Mouse (Mus musculus): ENCODE data around the gene Armc6. TPM values are rescaled to one million over a fixed set of nuclear protein-coding genes. Genes with fewer than 3 reads are reported as not detected.

Armc6 gene
- total RNA-seq, 2 experiments from 2014 or later = 40.8 to 43.1 TPM

DNA sequence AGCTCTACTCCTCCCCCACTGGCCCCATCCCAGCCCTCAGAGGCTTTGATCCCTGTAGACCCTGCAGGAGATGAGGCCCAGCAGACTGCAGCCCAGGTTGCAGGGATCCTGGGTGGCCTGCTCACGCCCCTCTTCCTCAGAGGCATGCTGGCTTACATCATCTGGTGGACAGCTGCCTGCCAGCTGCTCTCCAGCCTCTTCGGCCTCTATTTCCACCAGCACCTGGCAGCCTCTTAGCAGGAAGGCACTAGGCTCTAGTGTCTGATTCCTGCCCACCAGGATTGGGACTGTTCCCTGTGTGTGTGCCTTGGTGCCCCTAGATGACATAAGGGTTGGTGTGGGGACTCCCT is 52.4 kb downstream of the Armc6 start:
- intact Hi-C loops (cut with DNase I) = no loop called here
- H3K4me3 ChIP-seq = no peak overlapping the region
- no peak for DNase-seq (ENCODE audit: extremely low spot score in 1 of 2, low spot score in 2 of 2)
- TF ChIP-seq CTCF (IDR thresholded peaks at IDR 0.05) = no peak
- no peak overlapping the region for H3K27ac ChIP-seq

GRCm38 (mm10) chr8:70181212-70181902 is 52.9 kb downstream of the Armc6 start:
- TF ChIP-seq CTCF (IDR thresholded peaks at IDR 0.05) = no peak
- no peak overlapping the region for H3K27ac ChIP-seq
- H3K4me3 ChIP-seq = no peak overlapping the region
- DNase-seq (ENCODE audit: extremely low spot score in 1 of 2, low spot score in 2 of 2) = no peak
- intact Hi-C loops (cut with DNase I) = no loop called here

DNA sequence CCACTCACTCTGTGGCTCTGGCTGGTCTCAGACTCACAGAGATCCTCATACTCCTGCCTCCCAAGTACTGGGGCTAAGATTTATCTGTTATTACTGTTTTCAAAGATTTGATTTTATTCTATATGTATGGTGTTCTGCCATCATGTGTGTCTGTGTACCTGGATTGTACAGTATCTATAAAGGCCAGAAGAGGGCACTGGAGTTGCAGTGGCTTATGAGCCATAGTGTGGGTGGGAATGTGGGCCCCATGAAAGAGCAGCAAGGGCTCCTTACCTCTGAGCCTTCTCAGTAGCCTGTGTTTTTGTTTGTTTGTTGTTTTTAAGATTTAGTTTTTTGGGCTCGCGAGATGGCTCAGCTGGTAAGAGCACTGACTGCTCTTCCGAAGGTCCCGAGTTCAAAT is 55.2 kb downstream of the Armc6 start:
- intact Hi-C loops (cut with DNase I) = no loop called here
- no peak for DNase-seq (ENCODE audit: extremely low spot score in 1 of 2, low spot score in 2 of 2)
- Histone ChIP-seq H3K4me3 (no peak overlapping the region), H3K27ac (no peak overlapping the region)
- TF ChIP-seq CTCF (IDR thresholded peaks at IDR 0.05) = peak; percentile 49

DNA sequence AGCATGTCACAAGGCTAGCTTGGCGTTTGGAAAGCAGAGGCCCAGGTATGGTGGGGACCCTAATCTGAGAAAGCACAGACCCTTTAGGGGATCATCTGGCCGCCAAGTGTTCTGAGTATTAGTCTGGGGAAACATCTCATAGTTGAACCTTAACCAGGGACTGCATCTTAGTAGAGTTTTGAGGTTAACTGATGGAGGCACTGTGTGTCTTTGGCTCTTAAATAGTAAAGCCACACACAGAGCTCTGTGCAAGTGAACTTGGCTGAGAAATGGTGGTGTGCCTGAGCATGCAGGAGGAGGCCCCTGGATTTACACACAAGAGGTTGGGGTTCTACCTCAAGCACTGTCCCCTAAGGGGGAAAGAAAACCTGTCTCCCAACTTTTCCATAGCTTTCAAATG is 56.0 kb downstream of the Armc6 start:
- intact Hi-C loops (cut with DNase I) = no loop called here
- no peak for TF ChIP-seq CTCF (IDR thresholded peaks at IDR 0.05)

DNA sequence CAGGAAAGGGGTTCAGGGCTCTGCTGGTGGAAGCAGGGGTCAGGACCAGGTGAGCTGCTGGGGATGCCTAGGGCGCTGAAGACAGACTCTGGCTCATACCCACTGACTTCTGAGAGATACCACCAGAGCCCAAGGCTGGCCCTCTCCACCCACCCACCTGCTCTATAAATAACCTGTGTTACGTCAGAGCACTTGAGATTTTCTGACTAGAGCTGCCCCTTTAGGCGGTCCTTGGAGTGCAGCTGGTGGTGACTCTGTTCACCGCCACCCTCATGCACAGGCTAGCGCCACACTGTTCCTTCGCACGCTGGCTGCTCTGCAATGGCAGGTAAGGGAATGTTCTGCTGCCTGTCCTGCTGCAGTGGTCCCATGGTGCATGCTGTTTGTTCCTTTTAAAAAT is 60.2 kb downstream of the Armc6 start:
- no peak for TF ChIP-seq CTCF (IDR thresholded peaks at IDR 0.05)
- intact Hi-C loops (cut with DNase I) = no loop called here
- Histone ChIP-seq H3K27ac (no peak overlapping the region), H3K4me3 (no peak overlapping the region)
- no peak for DNase-seq (ENCODE audit: extremely low spot score in 1 of 2, low spot score in 2 of 2)

More for the DNA sequence above, 56.0 kb downstream of the Armc6 start:
- no peak for DNase-seq (ENCODE audit: extremely low spot score in 1 of 2, low spot score in 2 of 2)
- H3K27ac ChIP-seq = no peak overlapping the region
- no peak overlapping the region for H3K4me3 ChIP-seq

GRCm38 (mm10) chr8:70173320-70173719 is 60.9 kb downstream of the Armc6 start:
- DNase-seq (ENCODE audit: extremely low spot score in 1 of 2, low spot score in 2 of 2) = no peak
- intact Hi-C loops (cut with DNase I) = no loop called here
- Histone ChIP-seq H3K4me3 (peak overlapping the region; percentile 28; the same call in 1 of the 2 replicates), H3K27ac (no peak overlapping the region)
- no peak for TF ChIP-seq CTCF (IDR thresholded peaks at IDR 0.05)

DNA sequence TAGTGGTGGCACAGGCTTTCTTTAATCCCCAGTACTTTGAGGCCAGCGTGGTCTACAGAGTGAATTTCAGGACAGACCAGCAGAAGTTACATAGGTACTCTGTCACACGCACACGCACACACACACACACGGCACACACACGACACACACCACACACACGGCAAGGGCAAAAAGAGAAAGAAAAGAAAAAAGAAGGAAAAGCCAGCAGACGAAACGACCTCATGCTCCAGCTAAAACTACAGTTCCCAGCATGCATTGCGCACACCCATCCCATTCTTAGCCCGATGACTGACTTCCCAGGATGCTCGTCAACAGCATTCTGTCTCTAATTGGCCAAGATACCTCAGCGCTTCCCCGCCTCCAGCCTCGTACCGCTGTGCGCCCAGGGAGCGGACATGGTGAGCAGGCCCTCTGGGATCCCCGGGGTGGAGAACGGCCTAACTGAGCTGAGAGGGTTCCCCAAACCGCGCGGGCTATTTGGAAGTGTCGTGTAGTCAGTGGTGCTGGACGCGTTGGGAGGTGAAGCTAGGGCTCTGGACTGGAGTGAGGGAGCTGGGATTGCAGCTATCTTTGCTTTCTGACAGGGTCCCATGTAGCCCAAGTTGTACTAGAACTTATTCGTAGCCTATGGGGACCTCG is 62.1 kb downstream of the Armc6 start, which contains the start of gene Tmem161a:
Tmem161a (plus strand) TSS at position 314 of the 639 bp plus-strand sequence.
- intact Hi-C loops (cut with DNase I) = no loop called here
- H3K27ac ChIP-seq = peak within 1 kb of the TSS; percentile 76
- DNase-seq (ENCODE audit: extremely low spot score in 1 of 2, low spot score in 2 of 2) = peak; percentile 87 to 89
- peak within 1 kb of the TSS; percentile 59 for H3K4me3 ChIP-seq
- TF ChIP-seq CTCF (IDR thresholded peaks at IDR 0.05) = no peak

DNA sequence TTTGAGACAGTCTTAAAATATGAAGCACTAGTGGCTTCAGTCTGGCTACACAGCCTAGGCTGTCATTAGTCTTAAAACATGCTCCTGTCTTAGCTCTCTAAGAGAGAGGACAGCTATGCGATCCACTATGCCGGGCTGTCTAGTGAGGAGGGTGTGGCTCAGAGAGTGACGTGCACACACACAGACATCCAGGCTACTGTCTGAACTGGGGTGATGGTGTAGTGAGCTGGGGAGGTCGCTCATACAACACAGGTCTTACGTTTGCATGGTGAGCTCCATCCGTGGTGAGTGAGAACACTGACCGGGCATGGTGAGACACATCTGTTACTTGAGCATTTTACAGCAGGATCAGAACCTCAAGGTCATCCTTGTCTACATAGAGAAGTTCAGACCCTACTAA is 63.0 kb downstream of the Armc6 start:
- no peak for TF ChIP-seq CTCF (IDR thresholded peaks at IDR 0.05)
- Histone ChIP-seq H3K4me3 (no peak overlapping the region), H3K27ac (no peak overlapping the region)
- no peak for DNase-seq (ENCODE audit: extremely low spot score in 1 of 2, low spot score in 2 of 2)
- intact Hi-C loops (cut with DNase I) = no loop called here

- Histone ChIP-seq H3K4me3 (no peak overlapping the region), H3K27ac (no peak overlapping the region)
- no peak for TF ChIP-seq CTCF (IDR thresholded peaks at IDR 0.05)
- intact Hi-C loops (cut with DNase I) = no loop called here
- no peak for DNase-seq (ENCODE audit: extremely low spot score in 1 of 2, low spot score in 2 of 2)
These were observed 63.5 kb downstream of the Armc6 start for GRCm38 (mm10) chr8:70170748-70171147.

Other genes starting within 250 kb of the Armc6 start
- 10 to 100 TPM; 27.6 to 32.2 TPM for gene Gatad2a, start 238.1 kb downstream of the Armc6 start, total RNA-seq (2021)
- gene Mau2, start 191.7 kb downstream of the Armc6 start, total RNA-seq (2021) = 10 to 100 TPM; 74.4 to 75.2 TPM
- 10 to 100 TPM; 52.5 to 54.2 TPM for gene Sugp1, start 191.7 kb downstream of the Armc6 start, total RNA-seq (2021)
- gene Tm6sf2, start 161.5 kb downstream of the Armc6 start, total RNA-seq (2021) = 1 to 10 TPM; 3.4 to 6.2 TPM
- 100 to 1,000 TPM; 101 to 106 TPM for gene Hapln4, start 151.0 kb downstream of the Armc6 start, total RNA-seq (2021)
- 100 to 1,000 TPM; 175 to 186 TPM for gene Ncan, start 113.6 kb downstream of the Armc6 start, total RNA-seq (2021)
- gene Nr2c2ap, start 103.1 kb downstream of the Armc6 start, total RNA-seq (2021) = 10 to 100 TPM; 20.7 to 22.0 TPM
- 10 to 100 TPM; 13.1 to 14.2 TPM for gene Rfxank, start 95.3 kb downstream of the Armc6 start, total RNA-seq (2021)
- gene Borcs8, start 95.0 kb downstream of the Armc6 start, total RNA-seq (2021) = 10 to 100 TPM; 46.6 to 47.9 TPM
- under 1 TPM in 1 of 2 experiments, not detected in 1; 0.36 TPM for gene Mef2b, start 94.8 kb downstream of the Armc6 start, total RNA-seq (2021)
- 10 to 100 TPM; 46.1 to 52.1 TPM for gene Tmem161a, start 62.1 kb downstream of the Armc6 start, total RNA-seq (2021)
- gene Slc25a42, start 22.2 kb downstream of the Armc6 start, total RNA-seq (2021) = 10 to 100 TPM; 39.0 to 45.4 TPM
- gene Sugp2, start 240 bp downstream of the Armc6 start, total RNA-seq (2021) = 100 to 1,000 TPM; 116 to 117 TPM
- 1 to 10 TPM; 6.9 to 7.3 TPM for gene Homer3, start 48.4 kb upstream of the Armc6 start, total RNA-seq (2021)
- gene Ddx49, start 68.0 kb upstream of the Armc6 start, total RNA-seq (2021) = 10 to 100 TPM; 43.9 to 47.5 TPM
- gene Cope, start 68.1 kb upstream of the Armc6 start, total RNA-seq (2021) = 100 to 1,000 TPM; 137 to 145 TPM
- 100 to 1,000 TPM in 1 of 2 experiments, 10 to 100 TPM in 1; 94.8 to 104 TPM for gene Cers1, start 81.3 kb upstream of the Armc6 start, total RNA-seq (2021)
- gene Gdf1, start 95.4 kb upstream of the Armc6 start, total RNA-seq (2021) = 10 to 100 TPM in 1 of 2 experiments, 1 to 10 TPM in 1; 8.2 to 17.1 TPM
- 10 to 100 TPM; 66.0 to 70.0 TPM for gene Upf1, start 118.8 kb upstream of the Armc6 start, total RNA-seq (2021)
- gene Comp, start 139.1 kb upstream of the Armc6 start, total RNA-seq (2021) = under 1 TPM; 0.32 to 0.33 TPM
- 100 to 1,000 TPM; 134 to 153 TPM for gene Crtc1, start 205.1 kb upstream of the Armc6 start, total RNA-seq (2021)
- gene Klhl26, start 242.5 kb upstream of the Armc6 start, total RNA-seq (2021) = 10 to 100 TPM; 43.7 to 44.4 TPM